Mouse (Mus musculus) gastrocnemius, adult 2 months (tissue): ENCODE measurements around the gene H2-Ab1. TPM values are rescaled to one million over a fixed set of nuclear protein-coding genes. Genes with fewer than 3 reads are reported as not detected.
"Not testable (repeated sequence)": the region's sequence is repeated elsewhere in the genome, so short reads cannot be mapped to it uniquely, and the experiment has no call there.

ENCODE experiments used
- DNase-seq: peaks from one replicate; pipeline ENCODE4 v3.0.0; 2022
- H3K27ac ChIP-seq: fragments of 200-600 bp; 2 replicates; pipeline ENCODE4 v1.8.1; 2022; ENCODE audit warnings: mild to moderate bottlenecking
- H3K4me3 ChIP-seq: fragments of 200-600 bp; 2 replicates; pipeline ENCODE4 v1.8.1; 2022; ENCODE audit warnings: mild to moderate bottlenecking, moderate library complexity
- CTCF ChIP-seq: fragments of 200-600 bp; IDR thresholded peaks from 2 replicates; pipeline ENCODE4 v1.8.1; 2022; ENCODE audit warnings: antibody characterized with exemption, mild to moderate bottlenecking, moderate library complexity
- intact Hi-C: fragments of 180-260 bp; cut with DNase I; formaldehyde crosslinking; loops from one replicate; pipeline ENCODE4 v1.15.1; 2025
- long read RNA-seq, 2 experiments: library from polyadenylated mRNA; stranded (forward); transcript quantifications; one replicate each; pipeline ENCODE4 v2.0.0; 2021
- total RNA-seq, 2 experiments: library from RNA; stranded (reverse); gene quantifications; 2 replicates each; pipeline ENCODE4 v1.2.3; 2021

Gene H2-Ab1
- 1 to 10 TPM; 3.1 to 4.7 TPM for total RNA-seq
- long read RNA-seq, experiment 1, transcript H2-Ab1-201 (6 exons, 1,212 nt) = major isoform, 6 of 7 reads
- long read RNA-seq, experiment 1, partial matches to known transcripts = 0 of 7 reads
- long read RNA-seq, experiment 1, other reads (novel, unspliced or antisense) = 1 of 7 reads
- long read RNA-seq, experiment 2, transcript H2-Ab1-201 (6 exons, 1,212 nt) = major isoform, 9 of 10 reads
- long read RNA-seq, experiment 2, partial matches to known transcripts = 0 of 10 reads
- long read RNA-seq, experiment 2, other reads (novel, unspliced or antisense) = 1 of 10 reads

DNA sequence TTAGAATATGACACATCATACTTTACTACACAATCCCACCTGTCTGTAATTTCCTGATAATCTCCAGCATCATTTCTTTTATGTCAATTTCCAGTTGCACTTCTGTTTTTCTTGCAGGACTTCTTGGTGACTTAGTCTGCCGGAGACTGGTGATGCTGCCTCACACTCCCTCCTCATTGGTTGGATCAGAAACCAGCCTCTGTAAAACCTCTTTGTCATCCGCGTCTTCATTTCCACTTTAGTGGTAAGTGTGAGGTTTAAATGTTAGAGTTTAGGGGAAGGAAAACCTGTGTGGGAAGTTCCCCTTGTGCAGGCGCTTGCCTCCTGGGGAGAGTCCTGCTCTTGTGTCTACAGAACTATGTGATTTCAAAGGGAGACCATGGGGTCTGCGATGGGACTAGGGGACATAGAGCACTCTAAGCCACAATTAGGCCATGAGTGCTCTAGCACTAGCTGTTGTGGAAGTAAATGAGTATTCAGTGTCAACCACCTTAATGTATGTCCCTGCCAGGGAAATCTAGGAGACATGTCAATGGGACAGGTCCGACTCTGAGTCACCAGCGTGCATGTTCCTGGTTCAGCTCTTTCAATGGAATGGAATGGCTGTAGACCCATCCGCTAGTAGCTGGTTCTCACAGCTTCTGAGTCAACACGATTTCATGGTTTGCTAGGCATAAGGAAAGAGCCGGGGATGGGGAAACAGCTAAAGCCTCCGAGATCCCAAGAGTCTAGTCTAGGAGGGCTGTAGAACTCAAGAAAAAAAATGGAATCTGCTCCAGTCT lies at the start of gene H2-Ab1:
TSS of gene H2-Ab1 (plus strand) at position 96 of the 782 bp plus-strand sequence.
- TF ChIP-seq CTCF = no peak
- Histone ChIP-seq H3K27ac (no peak within 1 kb of the TSS), H3K4me3 (no peak within 1 kb of the TSS)
- DNase-seq = peak; percentile 71
- intact Hi-C loops = loop anchor here (10.0 kb wide), 1 partner anchor 87 kb away; no protein-coding TSS in a partner anchor

DNA sequence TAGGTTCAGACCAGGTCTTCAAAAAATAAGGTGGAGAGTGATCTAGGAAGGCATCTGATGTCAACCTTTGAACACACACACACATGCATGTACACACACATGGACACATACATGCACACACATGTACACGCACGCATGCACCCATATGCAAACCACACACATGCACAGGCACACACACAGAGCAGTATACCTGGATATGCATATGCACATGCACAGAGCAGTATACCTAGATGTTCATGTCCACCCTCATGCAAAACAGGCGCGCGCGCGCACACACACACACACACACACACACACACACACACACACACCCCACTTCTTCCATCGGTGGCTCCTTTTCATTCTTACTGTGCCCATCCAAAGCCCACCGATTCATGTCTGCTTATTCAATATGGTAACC lies 49.6 kb upstream of the H2-Ab1 start:
- no peak for TF ChIP-seq CTCF
- H3K27ac ChIP-seq = no peak overlapping the region
- DNase-seq = no peak
- no peak overlapping the region for H3K4me3 ChIP-seq
- intact Hi-C loops = no loop called here

DNA sequence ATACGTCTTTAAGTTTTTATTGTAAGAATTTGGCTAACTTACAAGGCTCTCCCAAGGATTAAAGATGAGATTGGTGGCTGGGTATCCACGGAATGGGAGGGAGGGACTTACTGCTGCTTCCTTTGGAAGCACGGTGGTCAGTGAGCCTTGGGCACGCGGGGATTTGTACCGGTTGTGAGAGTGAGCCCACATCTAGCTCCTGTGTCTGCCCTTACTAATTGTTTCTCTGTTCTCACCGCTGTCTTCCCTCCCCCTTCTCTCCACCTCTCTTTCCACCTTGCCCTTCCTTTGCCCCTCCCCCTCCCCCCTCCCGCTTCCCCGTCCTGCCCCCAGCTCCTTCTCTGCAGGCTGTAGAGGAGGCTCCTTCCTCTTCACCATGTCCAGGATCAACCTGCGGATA lies 49.1 kb upstream of the H2-Ab1 start:
- no peak overlapping the region for H3K27ac ChIP-seq
- no peak overlapping the region for H3K4me3 ChIP-seq
- DNase-seq = no peak
- intact Hi-C loops = no loop called here
- no peak for TF ChIP-seq CTCF

DNA sequence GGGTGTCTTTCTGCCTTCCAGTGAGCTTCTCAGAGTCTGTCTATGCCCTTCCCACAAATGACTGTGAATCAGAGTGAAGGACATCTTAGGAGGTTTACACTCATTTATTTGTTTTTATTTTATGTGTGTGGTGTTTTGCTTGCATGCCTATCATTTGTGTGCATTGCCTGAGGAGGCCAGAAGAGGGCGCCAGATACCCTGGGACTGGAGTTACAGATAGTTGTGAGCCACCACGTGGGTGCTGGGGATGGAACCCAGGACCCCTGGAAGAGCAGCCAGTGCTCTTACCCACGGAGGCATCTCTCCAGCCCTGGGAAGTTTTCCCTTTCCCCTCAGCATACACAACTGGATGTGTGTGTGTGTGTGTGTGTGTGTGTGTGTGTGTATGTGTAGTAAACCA lies 47.8 kb upstream of the H2-Ab1 start:
- no peak overlapping the region for H3K4me3 ChIP-seq
- TF ChIP-seq CTCF = peak; percentile 51
- H3K27ac ChIP-seq = no peak overlapping the region
- intact Hi-C loops = no loop called here
- DNase-seq = no peak

DNA sequence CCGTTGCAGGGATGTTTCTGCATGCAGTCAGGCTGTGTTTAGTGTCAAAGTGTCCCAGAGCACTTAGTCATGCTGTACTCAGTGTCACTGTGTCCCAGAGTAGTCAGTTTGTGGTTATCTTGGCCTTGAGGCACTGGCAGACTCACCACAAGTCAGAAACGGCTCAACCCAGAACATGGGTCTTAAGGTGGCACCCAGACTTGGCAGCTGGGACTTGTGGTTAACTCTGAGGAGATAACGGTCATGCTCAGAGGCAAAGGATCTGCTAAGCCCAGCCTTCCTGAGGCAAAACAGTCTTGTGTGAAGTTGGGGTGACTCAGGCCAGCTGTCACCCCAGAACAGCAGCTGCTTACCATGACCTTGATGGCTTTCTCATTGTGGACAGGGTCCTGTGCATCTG lies 46.9 kb upstream of the H2-Ab1 start:
- DNase-seq = no peak
- H3K4me3 ChIP-seq = no peak overlapping the region
- no peak for TF ChIP-seq CTCF
- intact Hi-C loops = no loop called here
- H3K27ac ChIP-seq = no peak overlapping the region

DNA sequence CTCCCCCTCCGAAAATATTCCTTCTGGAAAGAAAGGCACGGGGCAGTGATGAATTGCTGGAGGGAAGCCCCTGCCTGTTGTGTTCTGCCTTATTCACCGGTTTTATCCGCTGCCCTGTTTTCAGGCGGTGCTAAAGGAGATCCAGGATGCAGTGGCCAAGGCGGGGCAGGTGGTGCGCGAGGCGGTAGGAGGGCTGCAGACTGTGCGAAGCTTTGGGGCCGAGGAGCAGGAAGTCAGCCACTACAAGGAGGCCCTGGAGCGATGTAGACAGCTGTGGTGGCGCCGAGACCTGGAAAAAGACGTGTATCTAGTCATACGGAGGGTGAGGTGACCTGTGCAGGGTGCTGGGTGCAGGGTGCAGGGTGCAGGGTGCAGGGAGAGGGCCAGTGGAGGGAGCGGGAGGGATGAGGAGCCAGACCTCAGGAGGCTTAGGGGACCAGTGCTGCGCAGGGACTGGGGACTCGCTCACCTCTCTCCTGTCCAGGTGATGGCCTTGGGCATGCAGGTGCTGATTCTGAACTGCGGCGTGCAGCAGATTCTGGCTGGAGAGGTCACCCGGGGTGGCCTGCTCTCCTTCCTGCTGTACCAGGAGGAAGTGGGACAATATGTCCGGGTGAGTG lies 45.6 kb upstream of the H2-Ab1 start:
- Histone ChIP-seq H3K27ac (no peak overlapping the region), H3K4me3 (no peak overlapping the region)
- no peak for TF ChIP-seq CTCF
- intact Hi-C loops = no loop called here
- DNase-seq = no peak

DNA sequence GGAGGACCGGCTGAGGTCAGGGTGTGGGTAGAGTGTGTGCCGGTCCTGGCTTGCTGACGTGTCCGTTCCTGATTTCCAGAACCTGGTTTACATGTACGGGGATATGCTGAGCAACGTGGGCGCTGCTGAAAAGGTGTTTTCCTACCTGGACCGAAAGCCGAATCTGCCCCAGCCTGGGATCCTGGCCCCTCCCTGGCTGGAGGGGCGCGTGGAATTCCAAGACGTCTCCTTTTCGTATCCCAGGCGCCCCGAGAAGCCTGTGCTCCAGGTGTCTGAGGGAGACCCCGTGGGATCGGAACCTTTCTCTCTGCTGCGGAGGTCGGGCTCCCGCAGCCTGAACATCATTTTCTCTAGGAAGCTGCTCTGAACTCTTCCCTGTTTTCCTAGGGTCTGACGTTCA lies 43.6 kb upstream of the H2-Ab1 start:
- no peak overlapping the region for H3K27ac ChIP-seq
- intact Hi-C loops = no loop called here
- TF ChIP-seq CTCF = no peak
- no peak for DNase-seq
- H3K4me3 ChIP-seq = no peak overlapping the region

DNA sequence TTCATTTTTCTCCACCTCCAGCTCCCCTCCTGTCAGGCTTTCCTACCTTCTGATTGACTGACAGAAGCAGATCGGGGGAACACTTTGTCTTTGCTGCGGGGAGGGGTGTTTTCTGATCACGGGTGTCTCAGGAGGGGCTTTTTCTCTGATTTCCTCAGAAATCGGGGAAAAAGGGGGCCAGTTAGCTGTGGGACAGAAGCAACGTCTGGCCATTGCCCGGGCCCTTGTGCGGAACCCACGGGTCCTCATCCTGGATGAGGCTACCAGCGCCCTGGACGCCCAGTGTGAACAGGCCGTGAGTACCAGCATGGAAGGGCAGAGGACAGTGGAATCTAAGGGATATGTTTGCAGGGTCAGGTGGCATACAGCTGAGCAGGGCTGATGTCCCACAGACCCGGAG lies 42.3 kb upstream of the H2-Ab1 start:
- DNase-seq = no peak
- intact Hi-C loops = loop anchor here (5.0 kb wide), 1 partner anchor 43 kb away; no protein-coding TSS in a partner anchor
- Histone ChIP-seq H3K27ac (no peak overlapping the region), H3K4me3 (no peak overlapping the region)
- no peak for TF ChIP-seq CTCF

DNA sequence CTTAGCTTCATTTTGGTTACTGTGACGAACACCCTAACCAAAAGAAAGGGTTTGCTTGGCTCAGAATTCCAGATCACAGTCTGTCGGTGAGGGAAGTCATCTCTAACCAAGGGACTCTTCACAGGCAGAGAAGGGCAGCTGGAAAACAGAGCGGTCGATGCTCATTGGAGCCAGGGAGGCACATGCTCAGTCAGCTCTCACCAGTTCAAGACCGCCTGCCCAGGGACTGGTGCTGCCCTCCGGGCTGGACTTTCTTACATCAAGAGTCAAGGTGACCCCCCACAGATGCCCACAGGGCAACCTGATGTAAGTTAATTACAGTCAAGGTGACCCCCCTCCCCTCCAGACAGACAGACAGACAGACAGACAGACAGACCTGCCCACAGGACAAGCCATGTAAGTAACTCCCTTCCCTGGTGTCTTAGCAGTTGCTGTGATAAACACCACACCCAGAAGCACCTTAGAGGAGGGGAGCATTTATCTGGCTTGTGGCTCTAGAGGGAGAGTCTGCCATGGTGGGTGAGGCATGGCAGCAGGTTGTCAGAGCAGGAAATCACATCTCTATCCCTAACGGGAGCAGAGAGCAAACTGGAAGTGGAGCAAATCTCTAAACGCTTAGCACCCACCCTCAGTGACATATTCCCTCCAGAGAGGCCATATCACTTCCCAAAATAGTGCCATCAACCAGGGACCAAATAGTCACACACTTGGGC lies 40.1 kb upstream of the H2-Ab1 start:
- no peak overlapping the region for H3K27ac ChIP-seq
- H3K4me3 ChIP-seq = no peak overlapping the region
- no peak for TF ChIP-seq CTCF
- intact Hi-C loops = loop anchor here (5.0 kb wide), 1 partner anchor 45 kb away; no protein-coding TSS in a partner anchor
- DNase-seq = no peak

DNA sequence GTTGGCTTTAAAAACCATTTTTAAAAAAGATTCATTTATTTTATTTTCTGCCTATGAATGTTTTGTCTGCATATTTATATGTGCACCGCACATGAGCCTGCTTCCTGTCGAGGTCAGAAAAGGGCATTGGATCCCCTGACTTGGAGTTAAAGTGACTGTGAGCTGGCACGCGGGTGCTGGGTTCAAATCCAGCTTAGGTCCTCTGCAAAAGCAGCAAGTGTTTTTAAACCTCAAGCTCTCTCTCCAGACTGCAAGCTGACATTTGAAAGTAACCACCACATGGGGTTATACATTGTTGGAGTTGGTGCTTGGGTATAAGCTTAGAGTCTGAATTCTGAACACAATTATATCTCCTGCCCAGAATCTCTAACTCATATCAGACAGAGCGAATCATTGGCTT lies 39.5 kb upstream of the H2-Ab1 start:
- TF ChIP-seq CTCF = no peak
- H3K27ac ChIP-seq = peak overlapping the region; percentile 71
- intact Hi-C loops = loop anchor here (5.0 kb wide), 1 partner anchor 46 kb away; no protein-coding TSS in a partner anchor

DNA sequence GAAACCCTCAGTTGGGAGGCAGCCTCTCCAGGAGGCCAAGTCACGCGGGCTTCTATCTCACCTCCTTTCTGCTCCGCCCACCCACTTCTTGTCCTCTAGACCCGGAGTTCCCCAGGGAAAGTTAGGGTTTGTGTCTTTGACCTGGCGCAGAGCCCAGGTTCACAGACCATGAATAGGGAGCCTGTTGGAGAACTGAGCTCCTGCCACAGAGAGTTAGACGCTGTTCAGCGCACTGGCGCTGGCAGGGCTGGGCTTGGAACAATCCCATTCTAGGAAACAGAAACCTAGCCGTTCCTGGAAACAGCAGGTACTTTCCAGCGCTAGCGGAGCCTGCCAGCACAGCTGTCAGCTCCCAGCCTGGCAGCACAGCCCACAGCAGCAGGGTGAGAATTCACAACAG lies 38.8 kb upstream of the H2-Ab1 start:
- H3K4me3 ChIP-seq = peak overlapping the region; percentile 62

More for the DNA sequence above, 39.5 kb upstream of the H2-Ab1 start:
- DNase-seq = no peak
- H3K4me3 ChIP-seq = peak overlapping the region; percentile 62

DNA sequence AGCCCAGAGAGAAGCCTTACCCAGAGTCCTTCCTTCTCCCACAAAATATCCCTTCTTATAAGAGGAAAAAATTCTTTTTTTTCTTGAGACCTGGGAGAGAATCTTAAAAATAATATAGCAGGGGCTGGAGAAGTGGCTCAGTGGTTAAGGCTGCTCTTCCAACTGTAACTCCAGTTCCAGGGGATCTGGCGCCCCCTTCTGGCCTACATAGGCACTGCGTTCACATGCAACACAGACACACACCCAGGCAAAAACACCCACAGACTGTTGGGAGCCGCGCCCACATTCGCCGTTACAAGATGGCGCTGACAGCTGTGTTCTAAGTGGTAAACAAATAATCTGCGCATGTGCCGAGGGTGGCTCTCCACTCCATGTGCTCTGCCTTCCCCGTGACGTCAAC lies 38.4 kb upstream of the H2-Ab1 start:
- intact Hi-C loops = loop anchor here (5.0 kb wide), 1 partner anchor 47 kb away; no protein-coding TSS in a partner anchor
- Histone ChIP-seq H3K4me3 (peak overlapping the region; percentile 62), H3K27ac (peak overlapping the region; percentile 71)
- DNase-seq = peak; percentile 73
- TF ChIP-seq CTCF = peak; percentile 70

More for the DNA sequence above, 38.8 kb upstream of the H2-Ab1 start:
- no peak for TF ChIP-seq CTCF
- intact Hi-C loops = loop anchor here (5.0 kb wide), 1 partner anchor 46 kb away; no protein-coding TSS in a partner anchor
- DNase-seq = peak; percentile 87
- peak overlapping the region; percentile 71 for H3K27ac ChIP-seq

DNA sequence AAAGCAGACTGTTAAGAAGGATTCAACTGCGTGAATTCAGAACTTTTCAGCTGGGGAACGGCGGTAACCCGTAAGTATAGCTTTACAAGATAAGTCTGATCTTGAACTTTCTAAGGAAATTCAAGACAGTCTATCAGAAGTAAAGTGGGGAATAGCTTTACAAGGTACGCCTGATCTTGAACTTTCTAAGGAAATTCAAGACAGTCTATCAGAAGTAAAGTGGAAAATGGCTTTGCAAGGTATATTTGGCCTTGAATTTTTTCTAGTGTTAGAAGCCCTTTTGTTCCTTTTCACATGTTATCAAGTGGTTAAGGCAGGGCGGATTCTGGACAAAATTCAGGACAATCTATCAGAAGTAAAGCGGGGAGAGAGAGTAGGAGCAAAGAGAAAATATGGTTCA lies 37.7 kb upstream of the H2-Ab1 start:
- H3K27ac ChIP-seq, H3K4me3 ChIP-seq, DNase-seq: not testable (repeated sequence)
- intact Hi-C loops = loop anchor here (5.0 kb wide), 1 partner anchor 48 kb away; no protein-coding TSS in a partner anchor

DNA sequence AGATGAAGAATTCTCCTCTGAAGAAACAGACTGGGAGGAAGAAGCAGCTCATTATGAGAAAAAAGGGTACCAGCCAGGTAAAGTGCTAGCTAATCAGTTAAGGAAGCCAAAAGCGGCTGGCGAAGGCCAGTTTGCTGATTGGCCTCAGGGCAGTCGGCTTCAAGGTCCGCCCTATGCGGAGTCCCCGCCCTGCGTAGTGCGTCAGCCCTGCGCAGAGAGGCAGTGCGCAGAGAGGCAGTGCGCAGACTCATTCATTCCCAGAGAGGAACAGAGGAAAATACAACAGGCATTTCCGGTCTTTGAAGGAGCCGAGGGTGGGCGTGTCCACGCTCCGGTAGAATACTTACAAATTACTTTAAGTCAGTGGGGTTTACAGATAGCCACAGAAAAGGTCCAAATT lies 37.1 kb upstream of the H2-Ab1 start:
- H3K4me3 ChIP-seq, H3K27ac ChIP-seq, DNase-seq, intact Hi-C loops: not testable (repeated sequence)
